Mouse (Mus musculus): Measurements from ENCODE around the gene Acsl1.

DNA sequence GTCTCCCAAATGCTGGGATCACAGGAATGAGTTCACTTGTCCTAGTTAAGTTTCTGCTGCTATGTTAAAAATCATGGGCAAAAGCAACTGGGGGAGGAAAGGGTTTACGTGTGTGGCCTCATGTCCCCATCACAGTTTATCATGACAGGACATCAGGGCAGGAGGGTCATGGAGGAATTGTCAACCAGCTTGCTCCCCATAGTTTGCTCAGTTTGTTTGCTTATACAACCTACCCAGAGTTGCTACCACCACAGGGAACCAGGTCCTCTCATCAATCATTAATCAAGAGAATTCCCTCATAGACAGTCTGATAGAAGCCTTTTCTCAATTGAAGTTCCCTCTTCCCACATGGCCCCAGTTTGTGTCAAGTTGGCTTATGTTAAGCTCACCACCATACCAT, 43.2 kb downstream of the Acsl1 start:
- no peak for TF ChIP-seq GATA1 (IDR thresholded peaks at IDR 0.05; ENCODE audit: borderline replicate concordance, low read length)
- no peak for TF ChIP-seq FLI1 (IDR thresholded peaks at IDR 0.05; ENCODE audit: low read length)
